Mouse (Mus musculus) B cell, adult 2 months (primary cell): ENCODE results near the gene Fam104a.

ENCODE experiments used
- DNase-seq, 2 experiments: peaks; one replicate each; pipeline ENCODE4 v3.0.0; 2022

Gene Fam104a

GRCm38 (mm10) chr11:113660940-113661339 lies 23.0 kb downstream of the Fam104a start:
- DNase-seq: no peak

DNA sequence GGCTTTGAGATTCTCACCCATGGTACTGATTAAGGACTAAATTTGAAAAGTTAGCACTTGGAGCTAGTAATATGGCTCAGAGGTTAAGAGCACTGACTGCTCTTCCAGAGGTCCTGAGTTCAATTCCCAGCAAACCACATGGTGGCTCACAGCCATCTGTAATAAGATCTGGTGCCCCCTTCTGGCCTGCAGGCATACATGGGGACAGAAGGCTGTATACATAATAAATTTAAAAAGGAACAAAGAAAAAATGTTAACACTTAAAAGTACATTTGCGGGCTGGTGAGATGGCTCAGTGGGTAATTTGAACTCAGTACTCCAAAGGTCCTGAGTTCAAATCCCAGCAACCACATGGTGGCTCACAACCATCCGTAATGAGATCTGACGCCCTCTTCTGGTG lies 23.7 kb downstream of the Fam104a start:
- DNase-seq: peak; percentile 16 to 28

- no peak for DNase-seq
Measured at GRCm38 (mm10) chr11:113658763-113659162, 25.2 kb downstream of the Fam104a start.

GRCm38 (mm10) chr11:113658319-113658718 lies 25.6 kb downstream of the Fam104a start:
- DNase-seq: no peak

DNA sequence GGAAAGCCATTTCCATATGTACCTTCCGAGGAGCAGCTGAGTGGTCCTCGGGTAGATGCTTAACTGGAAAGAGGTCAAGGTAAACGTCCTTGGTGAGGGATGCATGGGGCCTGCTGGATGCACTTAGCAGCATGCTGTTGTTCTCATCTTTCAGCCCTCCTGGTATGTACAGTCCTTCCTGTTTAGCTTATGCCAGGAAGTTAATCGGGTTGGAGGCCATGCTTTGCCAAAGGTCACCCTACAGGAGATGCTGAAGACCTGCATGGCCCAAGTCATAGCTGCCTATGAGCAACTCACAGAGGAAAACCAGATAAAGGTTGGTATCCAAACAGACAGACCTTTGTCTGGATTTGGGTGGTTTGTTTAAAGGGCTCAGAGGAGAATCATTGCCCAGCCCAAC lies 26.7 kb downstream of the Fam104a start:
- no peak for DNase-seq

- no peak for DNase-seq
Measured at GRCm38 (mm10) chr11:113656511-113656932, 27.4 kb downstream of the Fam104a start.

GRCm38 (mm10) chr11:113654561-113655270 lies 29.2 kb downstream of the Fam104a start:
- DNase-seq: no peak

DNA sequence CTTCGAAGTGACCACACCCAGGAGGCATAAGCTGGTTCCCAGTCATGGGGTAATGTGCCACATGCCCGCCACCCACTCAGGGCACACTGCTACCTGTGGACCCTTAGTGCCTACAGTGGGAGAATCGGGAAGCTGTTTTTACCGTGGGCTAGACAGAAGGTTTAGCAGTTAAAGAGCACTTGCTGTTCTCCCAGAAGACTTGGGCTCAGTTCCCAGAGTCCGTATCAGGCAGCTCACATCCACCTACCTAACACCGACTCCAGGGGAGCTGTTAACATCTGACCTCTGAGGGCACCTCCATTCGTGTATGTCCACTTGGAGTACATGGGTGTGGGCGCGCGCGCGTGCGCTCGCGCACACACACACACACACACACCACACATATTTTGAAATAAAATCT lies 29.9 kb downstream of the Fam104a start:
- DNase-seq: no peak

GRCm38 (mm10) chr11:113652516-113652915 lies 31.4 kb downstream of the Fam104a start:
- DNase-seq: no peak

DNA sequence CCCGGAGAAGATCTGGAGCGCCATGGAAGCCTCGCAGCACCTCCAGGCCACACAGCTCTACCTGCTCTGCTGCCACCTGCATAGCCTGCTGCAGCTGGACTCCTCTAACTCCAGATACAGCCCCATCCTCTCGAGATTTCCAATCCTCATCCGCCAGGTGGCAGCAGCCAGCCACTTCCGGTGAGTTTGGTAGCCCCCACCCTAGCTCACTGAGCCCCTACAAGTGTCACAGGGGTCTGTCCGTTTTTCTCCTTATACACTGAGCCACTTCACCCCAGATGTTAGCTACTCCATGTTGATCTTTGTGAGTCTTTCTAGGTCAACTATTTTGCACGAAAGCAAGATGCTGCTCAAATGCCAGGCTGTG lies 32.1 kb downstream of the Fam104a start:
- DNase-seq: peak; percentile 40 to 41

DNA sequence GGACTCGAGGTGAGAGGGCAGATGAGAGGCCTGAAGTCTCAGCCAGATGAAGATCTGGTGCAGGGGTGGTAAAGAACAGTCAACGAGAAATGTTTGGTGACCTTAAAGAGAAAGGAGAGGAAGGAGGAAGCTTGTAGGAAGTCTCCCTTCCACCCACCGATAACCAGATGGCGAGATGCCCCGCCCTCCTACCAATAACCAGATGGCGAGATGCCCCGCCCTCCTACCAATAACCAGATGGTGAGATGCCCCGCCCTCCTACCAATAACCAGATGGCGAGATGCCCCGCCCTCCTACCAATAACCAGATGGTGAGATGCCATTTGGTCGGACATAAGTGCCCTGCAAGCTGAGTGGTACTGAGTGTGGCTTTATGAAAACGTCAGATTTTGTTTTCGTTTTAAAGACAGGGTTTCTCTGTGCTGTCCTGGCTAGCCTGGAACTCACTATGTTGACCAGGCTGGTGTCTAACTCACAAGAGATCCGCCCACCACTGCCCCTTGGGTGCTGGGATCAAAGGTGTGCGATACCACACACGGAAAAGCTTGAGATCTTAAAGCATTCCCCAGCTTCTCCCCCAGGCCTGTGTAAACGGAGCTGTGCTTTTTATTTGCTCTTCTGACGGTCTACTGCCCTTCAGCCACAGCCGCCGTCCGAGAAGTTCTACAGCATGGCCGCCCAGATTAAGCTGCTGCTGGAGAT lies 32.6 kb downstream of the Fam104a start:
- DNase-seq: peak; percentile 15 to 34

- peak; percentile 76 to 81 for DNase-seq
Measured at GRCm38 (mm10) chr11:113649353-113650210, 34.4 kb downstream of the Fam104a start, which contains the start of gene Slc39a11. Gene Slc39a11 (minus strand): TSS chr11:113650079.

GRCm38 (mm10) chr11:113648690-113649352 lies 35.1 kb downstream of the Fam104a start, which contains the start of gene Cog1:
Gene Cog1 (plus strand): TSS chr11:113649169.
- no peak for DNase-seq

- peak; percentile 91 to 92 for DNase-seq
Measured at GRCm38 (mm10) chr11:113648152-113648551, 35.8 kb downstream of the Fam104a start.

GRCm38 (mm10) chr11:113645181-113645580 lies 38.8 kb downstream of the Fam104a start:
- DNase-seq: no peak

GRCm38 (mm10) chr11:113638680-113639079 lies 45.3 kb downstream of the Fam104a start:
- DNase-seq: no peak

DNA sequence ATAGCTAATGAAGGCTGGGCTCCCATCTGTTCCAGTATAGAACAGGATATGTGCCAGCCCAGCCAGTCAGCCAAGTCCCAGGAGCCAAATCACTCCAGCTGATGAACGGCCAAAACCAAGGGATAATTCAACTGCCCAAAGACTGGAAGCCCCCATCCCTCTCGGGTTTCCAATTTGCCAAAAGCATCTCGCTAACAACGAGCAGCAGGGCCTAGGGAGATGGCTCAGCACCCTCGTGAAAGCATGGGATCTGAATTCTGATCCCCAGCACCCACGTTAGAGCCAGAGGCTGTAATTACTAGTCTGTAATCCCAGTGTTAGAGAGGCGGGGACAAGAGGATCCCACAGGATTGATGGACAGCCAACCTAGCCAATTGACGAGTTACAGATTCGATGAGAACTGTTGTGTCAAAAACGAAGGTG lies 49.2 kb downstream of the Fam104a start:
- DNase-seq: no peak

DNA sequence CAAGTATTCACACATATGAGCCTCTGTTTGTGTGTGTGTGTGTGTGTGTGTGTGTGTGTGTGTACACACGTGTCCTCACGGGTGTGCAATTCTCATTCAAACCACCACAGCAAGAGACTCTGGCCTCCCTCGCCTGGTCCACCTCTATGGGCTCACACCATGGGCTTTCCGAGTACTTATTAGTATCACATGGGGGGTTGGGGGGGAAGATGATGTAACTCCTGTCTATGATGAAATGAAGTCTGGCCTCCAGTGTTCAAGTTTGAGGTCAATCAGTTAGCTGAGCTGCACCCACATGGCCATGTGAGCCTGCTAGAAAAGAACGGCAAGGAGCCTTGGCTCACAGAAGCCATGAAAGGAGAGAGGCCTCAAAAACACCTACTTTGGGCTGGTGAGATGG lies 50.6 kb downstream of the Fam104a start:
- DNase-seq: no peak

GRCm38 (mm10) chr11:113632303-113632702 lies 51.7 kb downstream of the Fam104a start:
- no peak for DNase-seq

GRCm38 (mm10) chr11:113631862-113632261 lies 52.1 kb downstream of the Fam104a start:
- DNase-seq: no peak

DNA sequence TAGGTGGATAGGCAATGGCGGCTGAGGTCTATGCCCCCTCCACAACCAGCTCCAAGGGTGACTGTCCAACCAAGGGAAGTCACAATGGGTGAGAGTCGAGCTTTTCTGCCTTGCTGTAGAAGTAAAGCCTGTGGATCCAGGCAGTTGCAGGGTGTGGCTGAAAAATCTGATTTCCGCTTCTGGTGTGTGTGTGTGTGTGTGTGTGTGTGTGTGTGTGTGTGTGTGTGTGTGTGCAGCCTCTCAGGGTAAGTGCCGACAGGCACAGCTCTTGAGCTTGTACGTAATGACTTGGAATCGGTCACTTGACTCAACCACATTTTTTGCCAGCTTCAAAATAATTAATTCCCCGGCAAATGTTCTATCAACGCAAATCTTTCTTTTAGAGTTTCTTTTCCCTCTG lies 52.7 kb downstream of the Fam104a start:
- DNase-seq: no peak

DNA sequence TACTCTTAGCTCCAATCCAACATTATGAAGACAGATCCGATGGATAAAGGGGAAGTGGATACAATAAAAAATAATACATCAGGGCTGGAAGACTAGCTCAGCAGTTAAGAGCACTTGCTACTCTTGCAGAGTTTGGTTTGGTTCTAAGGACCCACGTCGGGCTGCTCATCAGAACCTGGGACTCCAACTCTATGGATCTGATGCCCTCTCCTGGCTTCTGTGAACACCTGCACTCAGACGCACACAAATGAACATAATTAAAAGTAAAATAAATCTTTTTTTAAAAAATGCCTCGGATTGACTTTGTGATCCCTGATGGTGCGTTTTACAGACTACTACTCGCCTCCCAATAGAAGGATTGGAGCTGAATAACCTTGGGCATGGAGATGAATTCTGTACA lies 53.3 kb downstream of the Fam104a start:
- no peak for DNase-seq

- DNase-seq: peak; percentile 35 to 49
Measured at GRCm38 (mm10) chr11:113627785-113628184, 56.2 kb downstream of the Fam104a start.
